Mouse (Mus musculus): ENCODE data around the gene 2210016L21Rik. TPM values are rescaled to one million over a fixed set of nuclear protein-coding genes. Genes with fewer than 3 reads are reported as not detected.
A peak's percentile ranks its signal among the peaks of the same experiment; 100 is the strongest.

The 2210016L21Rik gene
- total RNA-seq, 2 experiments from 2014 or later = 36.7 to 39.0 TPM

GRCm38 (mm10) chr5:114976935-114977334, 35.0 kb downstream of the 2210016L21Rik start:
- DNase-seq (ENCODE audit: low spot score in 2 of 2) = no peak

GRCm38 (mm10) chr5:114978473-114978872, 36.5 kb downstream of the 2210016L21Rik start:
- DNase-seq (ENCODE audit: low spot score in 2 of 2) = no peak

- no peak for DNase-seq (ENCODE audit: low spot score in 2 of 2)
These were observed 36.9 kb downstream of the 2210016L21Rik start for GRCm38 (mm10) chr5:114978888-114979249.

GRCm38 (mm10) chr5:114979250-114980121, 37.5 kb downstream of the 2210016L21Rik start:
- DNase-seq (ENCODE audit: low spot score in 2 of 2) = peak; percentile 68 to 71

GRCm38 (mm10) chr5:114980122-114980748, 38.3 kb downstream of the 2210016L21Rik start:
- DNase-seq (ENCODE audit: low spot score in 2 of 2) = no peak

GRCm38 (mm10) chr5:114982001-114982400, 40.0 kb downstream of the 2210016L21Rik start:
- no peak for DNase-seq (ENCODE audit: low spot score in 2 of 2)

GRCm38 (mm10) chr5:114985074-114985473, 43.1 kb downstream of the 2210016L21Rik start:
- DNase-seq (ENCODE audit: low spot score in 2 of 2) = no peak

- no peak for DNase-seq (ENCODE audit: low spot score in 2 of 2)
These were observed 54.5 kb downstream of the 2210016L21Rik start for GRCm38 (mm10) chr5:114996447-114996846.

- DNase-seq (ENCODE audit: low spot score in 2 of 2) = no peak
These were observed 55.4 kb downstream of the 2210016L21Rik start for GRCm38 (mm10) chr5:114997327-114997726.

Other genes starting within 250 kb of the 2210016L21Rik start
- 1 to 10 TPM; 7.1 to 8.5 TPM for gene Tchp, start 234.4 kb upstream of the 2210016L21Rik start, total RNA-seq (2021)
- 10 to 100 TPM; 72.6 to 82.7 TPM for gene Ankrd13a, start 167.5 kb upstream of the 2210016L21Rik start, total RNA-seq (2021)
- 10 to 100 TPM; 33.8 to 36.8 TPM for gene Git2, start 166.6 kb upstream of the 2210016L21Rik start, total RNA-seq (2021)
- gene 1500011B03Rik, start 118.7 kb upstream of the 2210016L21Rik start, total RNA-seq (2021) = 10 to 100 TPM; 27.9 to 38.5 TPM
- not detected for gene 4930519G04Rik, start 88.5 kb upstream of the 2210016L21Rik start, total RNA-seq (2021)
- gene Gm9936, start 83.5 kb upstream of the 2210016L21Rik start, total RNA-seq (2021) = not detected
- gene Oasl2, start 45.2 kb upstream of the 2210016L21Rik start, total RNA-seq (2021) = 10 to 100 TPM in 1 of 2 experiments, 1 to 10 TPM in 1; 9.9 to 10.4 TPM
- 1 to 10 TPM in 1 of 2 experiments, under 1 TPM in 1; 0.74 to 1.2 TPM for gene Oasl1, start 18.9 kb upstream of the 2210016L21Rik start, total RNA-seq (2021)
- gene Hnf1a, start 28.9 kb downstream of the 2210016L21Rik start, total RNA-seq (2021) = not detected
- gene Sppl3, start 69.0 kb downstream of the 2210016L21Rik start, total RNA-seq (2021) = 10 to 100 TPM; 40.0 to 44.0 TPM
- not detected for gene Gm10401, start 156.1 kb downstream of the 2210016L21Rik start, total RNA-seq (2021)
- 100 to 1,000 TPM; 211 to 251 TPM for gene Acads, start 177.2 kb downstream of the 2210016L21Rik start, total RNA-seq (2021)
- 10 to 100 TPM; 36.6 to 46.1 TPM for gene Unc119b, start 192.8 kb downstream of the 2210016L21Rik start, total RNA-seq (2021)
- 100 to 1,000 TPM; 173 to 221 TPM for gene Mlec, start 216.0 kb downstream of the 2210016L21Rik start, total RNA-seq (2021)

All from adrenal gland, adult 18-20 months (tissue).